ENCODE assay signal across 8 mouse cellular contexts in genomic region chr8:120557170-120557965, GRCm38 (mm10). TPM values are rescaled to one million over a fixed set of nuclear protein-coding genes. Genes with fewer than 3 reads are reported as not detected.
DNase-seq lines count a peak whose midpoint lies in the region; ATAC-seq lines count a peak whose summit lies in the region.

No protein-coding gene starts in this region.

- peak; percentile 73 to 85 for DNase-seq in left cerebral cortex, adult 18-20 months (ENCODE audit: low spot score in 2 of 2)
- DNase-seq in left cerebral cortex, adult 11 months (ENCODE audit: low spot score): no peak
- DNase-seq in cerebellum, adult 9-11 months: peak; percentile 87
- peak; percentile 55 to 61 for DNase-seq in frontal cortex, postnatal 25 days (ENCODE audit: low spot score in 2 of 2)
- DNase-seq in lung, postnatal 36 days: peak; percentile 62
- DNase-seq in adrenal gland, adult 18-20 months (ENCODE audit: low spot score in 2 of 2): no peak

- no peak for ATAC-seq in inflammation-experienced regulatory T-cells, adult 6 months
- no peak for ATAC-seq in erythroblast, adult 5-6 weeks (replicated peaks; ENCODE audit: low FRiP score, poor library complexity, severe bottlenecking)

RNA-seq across cellular contexts. Expression of gene Gins2, which starts 31.7 kb away (rescaled TPM):
- total RNA-seq in left cerebral cortex, adult 18-20 months (2021): 1 to 10 TPM; 2.1 to 2.4 TPM
- 10 to 100 TPM in 2 of 3 experiments, 1 to 10 TPM in 1; 9.6 to 54.3 (median 13.6) TPM for polyA plus RNA-seq in inflammation-experienced regulatory T-cells, adult 6 months (2017; shearing (Covaris generic))
- 1 to 10 TPM; 4.6 to 5.0 TPM for total RNA-seq in adrenal gland, adult 18-20 months (2021)
- 13.3 and 32.0 TPM in 2 replicates for total RNA-seq in erythroblast, adult 5-6 weeks (2015; ENCODE audit: low replicate concordance)
- 4.3 and 14.3 TPM in 2 replicates for total RNA-seq in erythroblast, adult 5-6 weeks (2017; ENCODE audit: low replicate concordance)

Comparison
In these comparisons a context has a peak if more than half of its experiments do, and no peak if none do; other contexts are left out.
1. DNase-seq: peak in left cerebral cortex, adult 18-20 months (2 of 2), cerebellum, adult 9-11 months (single experiment), frontal cortex, postnatal 25 days (2 of 2) and lung, postnatal 36 days (single experiment); none in left cerebral cortex, adult 11 months (single experiment) and adrenal gland, adult 18-20 months (0 of 2).